Comparison of ENCODE assay signal across 8 mouse cellular contexts in genomic region chr5:20913372-20914275, GRCm38 (mm10). TPM values are rescaled to one million over a fixed set of nuclear protein-coding genes. Genes with fewer than 3 reads are reported as not detected.
DNase-seq lines count a peak whose midpoint lies in the region; ATAC-seq and TF ChIP-seq lines count a peak whose summit lies in the region.

No protein-coding gene starts in this region.

- no peak for ATAC-seq in midbrain, embryonic 14.5 days (ENCODE audit: low FRiP score, low TSS enrichment)

- peak; percentile 31 to 34 for DNase-seq in urinary bladder, adult 18-20 months (ENCODE audit: low spot score in 2 of 2)
- no peak for DNase-seq in urinary bladder, postnatal 10 days (ENCODE audit: low spot score)
- peak; percentile 85 to 88 for DNase-seq in cerebellum, postnatal 14 days
- DNase-seq in gastrocnemius, adult 2 months, result peak; percentile 67
- peak; percentile 79 for DNase-seq in kidney, adult 18-20 months
- peak; percentile 80 to 85 for DNase-seq in left cerebral cortex, postnatal 25 days (ENCODE audit: low spot score in 2 of 2)
- DNase-seq in midbrain, embryonic 14.5 days, result peak; percentile 84
- peak; percentile 38 to 55 for DNase-seq in spleen, postnatal 36 days (ENCODE audit: low spot score in 2 of 2)

- H3K27me3 ChIP-seq in midbrain, embryonic 14.5 days (ENCODE audit: control insufficient read depth, insufficient read depth, low read length), result no peaks in the 10 kb centered on the region

- no peak overlapping the region for H3K4me3 ChIP-seq in gastrocnemius, adult 2 months
- H3K4me3 ChIP-seq in midbrain, embryonic 14.5 days (replicated peaks; ENCODE audit: low read depth, low read length), result no peak overlapping the region

- H3K36me3 ChIP-seq in midbrain, embryonic 14.5 days (ENCODE audit: control insufficient read depth, insufficient read depth, low read length), result no peaks in the 10 kb centered on the region

- TF ChIP-seq CTCF in gastrocnemius, adult 2 months (IDR thresholded peaks at IDR 0.05), result peak; percentile 85

- H3K9ac ChIP-seq in midbrain, embryonic 14.5 days (replicated peaks; ENCODE audit: low read length), result no peak overlapping the region

- intact Hi-C loops in gastrocnemius, adult 2 months (cut with DNase I), result loop anchor here (2.0 to 5.0 kb wide), 2 partner anchors 39 to 55 kb away; no protein-coding TSS in a partner anchor
- intact Hi-C loops in left cerebral cortex, postnatal 25 days (cut with DNase I), result loop anchor here (2.0 to 5.0 kb wide), 2 partner anchors 37 to 54 kb away; no protein-coding TSS in a partner anchor

- H3K27ac ChIP-seq in gastrocnemius, adult 2 months, result no peak overlapping the region; the same call in 1 of the 2 replicates
- H3K27ac ChIP-seq in midbrain, embryonic 14.5 days (replicated peaks; ENCODE audit: low read depth, low read length), result no peak overlapping the region

- WGBS in midbrain, embryonic 14.5 days, result 73% methylated on average over 11 of the region's 11 CpGs

- H3K4me2 ChIP-seq in midbrain, embryonic 14.5 days (ENCODE audit: low read length), result no peak overlapping the region

- no peaks in the 10 kb centered on the region for H3K9me3 ChIP-seq in midbrain, embryonic 14.5 days (ENCODE audit: control insufficient read depth, low read length)

- H3K4me1 ChIP-seq in midbrain, embryonic 14.5 days (ENCODE audit: control insufficient read depth, insufficient read depth, low read length), result no peaks in the 10 kb centered on the region

RNA-seq across cellular contexts. Expression of gene Tmem60, which starts 31.6 kb away (rescaled TPM):
- total RNA-seq in gastrocnemius, adult 2 months (2021), result 10 to 100 TPM; 17.6 to 19.7 TPM
- total RNA-seq in left cerebral cortex, postnatal 25 days (2021), result 10 to 100 TPM; 23.1 to 23.9 TPM
- polyA plus RNA-seq in midbrain, embryonic 14.5 days (2014; fragmentation: Nextera tagmentation; extraction: Ambion mirVana), result 73.2 and 75.0 TPM in 2 replicates

RNA-seq across cellular contexts. Expression of gene Phtf2, which starts 31.7 kb away (rescaled TPM):
- total RNA-seq in gastrocnemius, adult 2 months (2021), result 100 to 1,000 TPM; 176 to 181 TPM
- total RNA-seq in left cerebral cortex, postnatal 25 days (2021), result 10 to 100 TPM; 18.8 to 20.1 TPM
- 20.4 and 30.5 TPM in 2 replicates for polyA plus RNA-seq in midbrain, embryonic 14.5 days (2014; fragmentation: Nextera tagmentation; extraction: Ambion mirVana)

RNA-seq across cellular contexts. Expression of gene Rsbn1l, which starts 42.6 kb away (rescaled TPM):
- total RNA-seq in gastrocnemius, adult 2 months (2021), result 1 to 10 TPM; 9.2 to 9.9 TPM
- total RNA-seq in left cerebral cortex, postnatal 25 days (2021), result 10 to 100 TPM; 16.3 to 16.4 TPM
- polyA plus RNA-seq in midbrain, embryonic 14.5 days (2014; fragmentation: Nextera tagmentation; extraction: Ambion mirVana), result 5.7 and 6.6 TPM in 2 replicates

Comparison
In these comparisons a context has a peak if more than half of its experiments do, and no peak if none do; other contexts are left out.
1. RNA of gene Phtf2, which starts 31.7 kb away (total RNA-seq): 176 to 181 TPM in gastrocnemius, adult 2 months; 18.8 to 20.1 TPM in left cerebral cortex, postnatal 25 days; every median in the first group is over 4 times any median in the second.